ENCODE assay signal across 7 mouse cellular contexts in the genomic region with DNA sequence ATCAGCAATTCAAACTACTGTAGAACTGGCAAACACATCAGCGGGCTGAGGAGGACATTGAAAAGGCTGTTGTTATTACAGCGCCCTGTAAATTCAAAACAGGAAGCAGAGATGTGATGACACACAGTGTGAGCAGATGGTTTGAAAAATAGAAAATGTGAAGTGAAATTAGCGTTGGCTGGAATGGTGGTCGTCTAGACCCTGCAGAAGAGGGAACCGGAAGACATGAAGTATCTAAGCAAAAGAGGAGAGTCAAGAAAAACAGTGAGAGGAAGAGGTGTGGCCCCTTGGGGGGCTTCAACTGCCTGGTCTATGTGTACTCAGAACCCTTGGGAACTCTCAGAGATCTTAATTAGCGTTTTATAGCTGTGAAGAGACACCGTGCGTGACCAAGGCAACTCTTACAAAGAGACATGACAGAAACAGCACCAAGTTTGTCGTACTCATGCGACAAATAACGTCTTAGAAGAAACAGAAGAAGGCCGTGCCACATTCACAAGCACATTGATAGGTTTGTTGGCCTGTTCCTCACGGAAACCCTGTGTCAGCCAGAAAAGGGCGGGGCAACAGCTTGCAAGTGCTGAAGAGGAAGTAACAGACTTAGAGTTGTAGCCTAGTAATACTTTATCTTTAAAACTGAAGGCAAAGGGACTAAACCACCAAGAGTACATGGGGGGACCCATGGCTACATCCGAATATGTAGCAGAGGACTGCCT.
DNase-seq lines count a peak whose midpoint lies in the region.

No protein-coding gene starts in this region.

- DNase-seq in right cerebral cortex, postnatal 10 days (ENCODE audit: low spot score in 2 of 2): peak; percentile 38 to 43
- DNase-seq in right cerebral cortex, postnatal 25 days: no peak
- DNase-seq in c-Kit-positive CD71-positive TER-119-negative erythroid progenitor cells, embryonic 14.5 days (ENCODE audit: low read depth): peak; percentile 21
- DNase-seq in large intestine, adult 2 months (ENCODE audit: low read depth, low spot score): peak; percentile 7
- DNase-seq in naive thymus-derived CD4-positive, alpha-beta T cell, adult 2 months (ENCODE audit: low read depth): peak; percentile 58
- DNase-seq in ovary, postnatal 36 days (ENCODE audit: low spot score): no peak
- DNase-seq in cerebellum, postnatal 36 days: no peak

- 41% methylated on average over 15 of the region's 15 CpGs for WGBS in large intestine, adult 2 months

Comparison
In these comparisons a context has a peak if more than half of its experiments do, and no peak if none do; other contexts are left out.
1. DNase-seq: peak in right cerebral cortex, postnatal 10 days (2 of 2), c-Kit-positive CD71-positive TER-119-negative erythroid progenitor cells, embryonic 14.5 days (single experiment), large intestine, adult 2 months (single experiment) and naive thymus-derived CD4-positive, alpha-beta T cell, adult 2 months (single experiment); none in right cerebral cortex, postnatal 25 days (single experiment), ovary, postnatal 36 days (single experiment) and cerebellum, postnatal 36 days (0 of 2).